Mouse (Mus musculus): Measurements from ENCODE around the gene Ezh2.

GRCm38 (mm10) chr6:47560407-47560806, 34.7 kb downstream of the Ezh2 start:
- TF ChIP-seq TAL1 (IDR thresholded peaks at IDR 0.05; ENCODE audit: low read length) (no peak), GATA1 (IDR thresholded peaks at IDR 0.05; ENCODE audit: low read length) (no peak)
